Mouse (Mus musculus): Measurements from ENCODE around the gene Tbx18.

The Tbx18 gene

DNA sequence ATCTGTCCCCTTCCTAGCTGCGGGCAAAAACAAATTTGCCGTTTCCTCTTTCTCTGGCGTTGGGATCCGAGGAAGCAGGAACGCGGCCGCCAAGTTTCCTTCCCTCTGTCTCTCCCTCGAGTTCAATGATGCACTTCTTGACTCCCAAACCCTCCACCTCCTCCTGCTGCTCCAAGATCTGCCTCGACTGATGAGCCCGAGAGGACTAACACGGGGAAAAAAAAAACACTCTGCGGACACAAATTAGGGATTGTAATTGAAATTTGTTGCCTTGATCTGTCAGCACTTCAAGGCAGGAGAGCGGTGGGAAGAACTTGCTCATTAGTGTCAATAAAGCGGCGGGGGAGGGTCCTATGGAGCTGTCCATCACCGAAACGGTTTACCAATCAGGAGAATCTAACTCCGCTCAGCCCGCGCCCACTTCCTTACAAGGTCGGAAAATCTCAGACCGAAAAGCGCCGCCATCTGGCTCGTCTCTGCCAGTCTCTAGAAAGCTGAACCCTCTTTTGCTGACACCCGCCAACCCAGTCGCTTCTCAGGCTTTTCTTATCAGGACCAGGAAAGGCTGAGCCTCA, at the start of gene Tbx18:
Tbx18 (minus strand) TSS at position 300 of the 575 bp plus-strand sequence.
- peak; percentile 90 for DNase-seq (ENCODE audit: extremely low spot score, low read depth, low spot score)

DNA sequence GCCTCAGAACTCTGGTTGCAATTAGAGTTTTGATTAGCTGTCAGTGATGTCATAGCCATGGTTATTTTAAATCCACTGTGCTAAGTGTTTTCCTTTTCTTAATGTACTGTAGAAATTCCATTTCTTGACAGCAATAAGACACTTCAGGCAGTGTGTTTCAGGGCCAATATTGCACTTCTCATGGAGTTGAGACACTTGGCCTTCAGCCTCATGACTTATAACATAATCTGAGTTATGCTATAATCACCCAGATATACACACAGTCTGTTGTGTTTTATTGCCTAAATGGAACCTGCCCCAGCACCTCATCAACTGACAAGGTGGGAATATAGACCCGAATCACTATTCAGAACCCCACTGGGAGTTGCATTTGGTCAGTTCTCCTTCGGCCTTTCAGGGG, 42.9 kb upstream of the Tbx18 start:
- DNase-seq (ENCODE audit: extremely low spot score, low read depth, low spot score), result no peak

DNA sequence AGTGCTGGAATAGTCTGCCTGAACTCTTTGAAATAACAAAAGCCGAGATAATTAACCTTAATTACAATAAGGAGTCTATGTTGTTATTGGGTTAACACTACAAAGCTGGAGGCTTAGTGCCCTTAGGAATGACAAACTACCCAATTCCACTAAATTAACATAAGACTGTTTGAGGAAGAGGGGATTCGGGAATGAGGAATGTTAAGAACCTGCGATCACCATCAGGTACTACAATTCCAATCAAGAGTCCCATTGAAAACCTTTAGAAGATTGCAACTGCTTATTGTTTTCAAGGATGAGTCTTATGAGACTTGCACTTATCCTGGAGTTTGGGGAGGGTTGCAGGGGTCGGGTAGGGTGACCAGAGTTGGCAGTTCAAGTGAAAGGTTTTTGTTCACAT, 24.6 kb upstream of the Tbx18 start:
- no peak for DNase-seq (ENCODE audit: extremely low spot score, low read depth, low spot score)

DNA sequence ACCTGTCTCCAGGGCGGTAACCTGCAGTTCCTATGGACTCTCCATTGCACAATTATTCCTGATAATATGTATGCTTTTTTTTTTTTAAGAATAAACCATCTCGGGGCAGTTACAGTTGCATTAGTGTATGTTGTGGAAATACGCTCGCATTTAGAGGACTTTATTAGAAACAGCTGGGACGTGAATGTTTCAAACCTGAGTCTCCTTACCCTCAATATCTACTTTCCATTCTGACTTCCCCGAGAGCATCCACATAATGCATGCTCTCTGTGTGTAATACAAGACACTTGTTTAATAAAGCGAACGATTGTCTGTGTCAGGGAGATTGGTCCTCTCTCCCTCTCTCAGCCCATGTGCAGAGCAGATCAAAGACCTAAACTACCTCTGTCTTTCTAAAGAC, 10.5 kb upstream of the Tbx18 start:
- DNase-seq (ENCODE audit: extremely low spot score, low read depth, low spot score), result no peak

DNA sequence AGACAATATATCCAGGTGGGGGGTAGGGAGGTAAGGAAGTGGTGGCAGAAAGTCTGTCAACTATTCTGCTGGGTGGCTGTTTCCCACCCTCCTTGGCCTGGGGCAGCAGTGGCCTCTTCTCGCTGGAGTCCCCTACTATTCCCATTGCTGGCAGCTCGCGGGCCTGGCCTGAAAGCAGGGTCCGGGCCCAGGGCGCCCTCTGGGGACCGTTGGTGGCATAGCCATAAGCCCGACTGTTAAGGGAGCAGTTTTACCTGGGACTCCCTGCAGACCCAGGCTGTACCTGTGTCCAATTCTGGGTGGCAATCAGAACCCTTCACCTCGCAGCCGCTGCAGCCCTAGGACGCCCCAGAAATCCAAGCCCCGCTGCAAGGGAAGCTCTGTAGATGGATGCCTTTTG, 9.6 kb upstream of the Tbx18 start:
- no peak for DNase-seq (ENCODE audit: extremely low spot score, low read depth, low spot score)

DNA sequence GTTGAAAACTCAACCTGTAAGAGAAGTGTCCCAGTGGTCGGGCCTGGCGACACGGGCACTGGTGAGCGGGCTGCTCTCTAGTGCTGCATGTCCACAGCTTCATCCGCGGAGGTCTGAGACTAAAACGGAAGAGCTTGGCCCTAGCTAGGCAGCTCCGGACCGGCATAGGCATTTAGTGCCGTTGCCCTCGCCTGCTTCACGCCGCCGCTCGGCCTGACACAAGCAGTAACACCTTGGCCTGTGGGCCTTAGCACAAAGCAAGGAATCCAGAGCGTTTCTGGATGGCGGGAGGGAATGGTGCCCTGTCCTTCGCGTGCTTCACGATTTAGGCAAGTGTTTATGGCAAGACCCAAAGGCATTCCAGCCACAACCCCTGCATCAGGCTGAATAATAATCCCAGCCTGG, 9.2 kb upstream of the Tbx18 start:
- no peak for DNase-seq (ENCODE audit: extremely low spot score, low read depth, low spot score)

DNA sequence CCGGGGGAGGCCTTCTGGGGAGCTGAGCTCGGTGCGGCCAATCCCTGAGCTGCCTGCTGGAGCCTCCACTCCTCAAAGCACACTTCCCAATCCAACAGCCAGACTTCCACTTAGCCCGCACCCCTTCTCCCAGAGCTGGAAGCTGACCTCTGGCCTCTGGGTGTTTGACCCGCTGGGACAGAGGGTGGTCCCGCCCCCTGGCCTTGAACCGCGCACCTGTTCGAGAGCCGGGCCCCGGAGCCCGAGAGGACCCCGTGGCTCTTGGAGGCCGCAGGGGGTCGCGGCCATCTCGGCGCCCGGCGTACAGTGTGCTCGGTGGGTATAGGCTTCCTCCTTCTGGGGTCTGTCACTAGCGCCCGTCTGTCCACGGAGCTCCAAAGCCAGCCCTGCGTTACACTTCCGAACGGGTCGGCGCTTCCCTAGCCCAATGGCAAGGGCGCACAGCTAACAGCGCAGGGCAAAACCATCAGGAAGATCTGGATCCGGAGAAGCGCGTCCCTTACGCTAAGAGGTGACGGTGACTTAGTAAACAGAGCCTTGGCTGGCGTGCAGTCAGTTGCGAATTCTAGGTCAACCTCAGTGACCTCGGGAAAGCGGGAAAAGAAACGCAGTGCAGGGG, 8.6 kb upstream of the Tbx18 start:
- DNase-seq (ENCODE audit: extremely low spot score, low read depth, low spot score), result no peak

DNA sequence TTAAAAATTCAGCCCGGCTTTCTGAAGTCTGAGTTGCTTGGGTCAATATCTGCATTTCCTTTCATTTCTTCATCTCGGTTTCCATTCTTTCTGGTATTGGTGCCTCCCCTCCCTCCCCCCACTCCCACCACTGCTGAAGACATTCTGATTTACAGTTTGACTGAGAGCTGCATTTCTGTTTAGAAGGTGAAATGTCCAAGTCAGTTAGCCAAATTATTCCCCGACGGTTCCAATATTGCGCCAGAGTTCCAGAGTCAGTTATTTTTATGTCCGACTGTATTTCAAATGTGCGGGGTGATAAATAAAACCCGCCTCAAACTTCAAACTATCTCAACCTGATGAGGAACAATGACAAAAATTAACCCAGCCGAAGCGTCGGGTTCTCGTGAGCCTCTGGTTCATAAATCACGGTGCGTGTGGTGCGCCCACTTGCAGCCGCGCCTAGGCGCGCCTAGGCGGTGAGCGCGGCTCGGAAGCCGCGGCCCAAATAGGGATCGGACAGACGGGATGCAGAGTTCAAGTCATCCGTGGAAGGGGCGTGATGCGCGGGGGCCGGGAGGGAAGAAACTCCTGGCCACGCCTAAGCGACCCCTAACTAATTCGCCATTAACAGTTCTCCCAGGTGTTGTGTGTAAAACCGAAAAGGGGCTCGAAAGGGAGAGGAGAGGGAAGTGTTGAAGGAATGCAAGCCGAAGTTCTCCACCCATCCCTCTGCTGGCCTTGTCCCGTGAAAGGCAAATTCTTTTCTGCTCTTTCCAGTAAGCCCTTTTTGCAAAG, 7.9 kb upstream of the Tbx18 start:
- DNase-seq (ENCODE audit: extremely low spot score, low read depth, low spot score), result no peak

DNA sequence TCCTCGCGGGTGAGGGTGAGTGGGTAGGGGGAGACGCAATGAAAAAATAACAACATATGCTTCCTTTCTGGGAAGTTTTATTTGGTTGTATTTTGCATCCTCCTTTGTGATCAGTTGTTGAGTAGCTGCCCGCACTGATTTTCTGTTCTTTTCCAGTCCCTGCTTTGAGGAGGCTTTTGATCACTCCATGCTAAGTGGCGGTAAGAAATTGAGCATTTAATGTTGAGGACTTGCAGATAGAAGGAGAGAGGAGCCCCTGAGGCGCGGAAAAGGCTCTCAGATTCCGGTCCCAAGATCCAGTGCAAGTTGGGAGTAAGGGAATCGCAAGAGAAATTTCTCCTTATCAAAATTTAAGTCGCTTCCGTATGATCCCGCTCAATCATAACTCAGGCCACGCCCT, 7.1 kb upstream of the Tbx18 start:
- no peak for DNase-seq (ENCODE audit: extremely low spot score, low read depth, low spot score)

DNA sequence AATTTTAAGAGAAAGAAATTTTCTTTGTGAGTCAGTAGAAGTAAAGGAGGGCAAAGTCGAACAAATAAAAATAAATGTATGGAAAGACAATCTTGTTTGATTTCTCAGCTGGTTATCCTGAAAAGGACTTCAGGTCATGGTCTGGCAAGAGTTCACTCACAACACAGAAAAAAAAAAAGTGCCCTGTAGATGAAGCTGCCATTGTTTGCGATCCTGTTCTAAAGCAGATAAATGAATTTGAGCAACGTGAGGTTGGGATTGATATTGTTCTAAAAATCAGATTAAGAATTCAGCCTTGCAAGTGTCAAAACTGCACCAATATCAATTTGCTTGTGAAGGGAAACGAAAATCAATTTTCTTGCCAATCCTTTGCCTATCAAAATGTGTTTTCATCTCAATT, 6.2 kb upstream of the Tbx18 start:
- DNase-seq (ENCODE audit: extremely low spot score, low read depth, low spot score), result no peak

DNA sequence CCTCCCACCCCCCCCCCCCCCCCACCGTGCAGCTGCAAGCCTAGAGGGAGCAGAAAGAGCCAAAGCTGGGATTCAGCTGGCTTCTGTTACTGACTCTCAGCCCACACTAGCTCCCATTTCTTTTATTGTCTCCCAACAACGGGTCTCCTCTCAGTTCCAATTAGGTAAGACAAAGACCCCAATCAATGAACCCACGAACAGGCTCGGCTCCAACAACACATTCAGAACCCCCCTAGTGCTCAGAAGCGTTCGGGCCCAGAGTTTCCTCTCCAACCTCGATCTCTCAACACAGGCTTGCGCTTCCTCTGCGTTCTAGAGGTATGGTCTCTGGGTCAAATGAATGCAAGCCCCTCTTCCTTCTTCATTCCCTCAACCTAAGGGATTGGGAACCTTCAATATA, 4.0 kb upstream of the Tbx18 start:
- DNase-seq (ENCODE audit: extremely low spot score, low read depth, low spot score), result no peak

DNA sequence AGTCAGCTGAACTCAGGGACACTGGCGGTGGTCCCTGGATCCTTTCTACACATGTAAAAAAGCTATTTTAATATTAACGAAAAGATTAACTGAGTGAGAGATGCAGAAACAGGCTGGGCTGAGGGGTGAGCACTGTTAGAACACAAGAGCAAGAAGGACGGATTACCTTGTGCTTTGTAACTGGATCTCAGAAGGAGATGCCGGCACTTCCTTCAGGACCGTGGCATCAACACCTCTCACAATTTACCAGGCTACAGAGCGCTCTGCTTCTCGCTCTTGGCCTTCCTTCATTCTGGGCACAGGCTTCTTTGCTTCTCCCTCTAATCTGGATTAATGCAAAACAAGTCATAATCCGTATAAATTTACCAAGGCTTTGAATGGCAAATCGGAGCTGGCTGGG, 3.6 kb upstream of the Tbx18 start:
- DNase-seq (ENCODE audit: extremely low spot score, low read depth, low spot score), result no peak

DNA sequence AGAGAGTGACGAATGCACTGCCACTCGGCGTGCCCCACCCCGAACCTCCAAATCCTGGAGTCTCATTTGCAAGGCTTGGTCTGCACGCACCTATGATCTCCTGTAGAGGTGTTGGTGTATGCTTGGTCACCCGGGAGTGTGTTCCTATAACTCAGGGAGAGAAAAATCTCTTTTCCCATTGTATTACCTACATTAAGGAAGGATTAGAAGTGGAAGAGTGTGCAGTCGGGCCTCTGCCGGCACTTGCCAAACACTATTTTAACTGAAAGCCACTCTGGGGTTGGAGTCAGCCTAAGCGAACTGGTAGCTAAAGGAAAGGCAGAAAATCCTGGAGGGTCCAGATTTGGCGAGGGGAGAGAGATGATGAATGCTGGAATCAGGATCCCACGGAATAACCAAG, 2.7 kb upstream of the Tbx18 start:
- DNase-seq (ENCODE audit: extremely low spot score, low read depth, low spot score), result no peak

DNA sequence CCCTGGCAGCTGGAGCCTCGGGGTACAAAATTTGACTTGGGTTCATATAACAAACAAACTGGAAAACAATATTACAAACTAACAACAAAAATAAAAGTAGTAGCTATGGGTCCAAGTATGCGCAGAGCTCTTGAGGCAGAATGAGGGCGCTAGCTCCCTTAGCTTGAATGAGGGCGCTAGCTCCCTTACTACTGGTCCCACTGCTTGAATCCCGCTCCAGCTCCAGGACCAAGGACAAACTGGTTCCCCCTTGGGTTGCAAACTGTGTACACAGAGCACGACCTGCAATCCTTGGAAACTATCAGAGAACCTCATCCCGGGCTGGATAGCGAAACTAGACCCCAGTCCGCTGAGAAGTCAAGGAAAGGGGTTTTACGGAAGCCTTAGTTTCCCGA, 2.2 kb upstream of the Tbx18 start:
- DNase-seq (ENCODE audit: extremely low spot score, low read depth, low spot score), result no peak

DNA sequence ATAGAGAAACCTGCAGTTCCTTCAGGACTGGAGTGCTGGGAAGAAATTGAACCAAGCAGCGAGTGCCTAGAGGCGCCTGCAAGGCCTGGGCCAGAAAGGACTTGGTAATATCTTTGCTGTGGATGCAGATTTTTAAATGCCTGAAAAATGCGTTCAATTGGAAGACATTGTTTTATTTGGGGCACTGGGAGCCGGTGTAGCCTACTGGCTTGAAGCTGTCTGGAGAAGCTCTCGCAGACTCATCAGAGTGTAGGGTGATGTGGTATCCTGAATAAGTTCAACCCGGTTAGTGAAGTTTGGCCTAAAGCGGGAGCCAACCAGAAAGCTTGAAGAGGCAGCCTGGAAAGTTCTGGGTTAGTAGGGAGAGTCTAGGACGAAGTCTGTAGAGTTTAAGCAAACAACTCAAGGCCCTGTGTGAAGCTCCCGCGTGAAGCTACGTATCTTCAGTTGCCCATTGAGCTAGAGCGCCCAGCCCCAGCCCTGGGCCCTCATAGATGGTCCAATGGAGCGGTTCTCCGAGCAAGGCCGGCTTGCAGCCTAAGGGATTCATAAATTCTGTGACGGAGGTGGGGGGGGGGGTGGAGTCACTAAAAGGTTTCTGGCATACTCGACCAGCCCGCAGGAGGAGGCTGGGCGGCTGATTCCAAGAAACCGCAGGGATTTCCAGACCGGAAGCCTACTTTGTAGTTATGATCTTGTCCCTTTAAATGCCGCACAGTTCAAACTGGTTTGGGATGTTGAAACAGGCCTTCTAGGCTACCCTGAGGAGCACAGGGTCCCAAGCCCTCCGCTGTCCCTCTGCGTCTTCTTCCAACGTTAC, 1.6 kb upstream of the Tbx18 start:
- DNase-seq (ENCODE audit: extremely low spot score, low read depth, low spot score), result no peak

DNA sequence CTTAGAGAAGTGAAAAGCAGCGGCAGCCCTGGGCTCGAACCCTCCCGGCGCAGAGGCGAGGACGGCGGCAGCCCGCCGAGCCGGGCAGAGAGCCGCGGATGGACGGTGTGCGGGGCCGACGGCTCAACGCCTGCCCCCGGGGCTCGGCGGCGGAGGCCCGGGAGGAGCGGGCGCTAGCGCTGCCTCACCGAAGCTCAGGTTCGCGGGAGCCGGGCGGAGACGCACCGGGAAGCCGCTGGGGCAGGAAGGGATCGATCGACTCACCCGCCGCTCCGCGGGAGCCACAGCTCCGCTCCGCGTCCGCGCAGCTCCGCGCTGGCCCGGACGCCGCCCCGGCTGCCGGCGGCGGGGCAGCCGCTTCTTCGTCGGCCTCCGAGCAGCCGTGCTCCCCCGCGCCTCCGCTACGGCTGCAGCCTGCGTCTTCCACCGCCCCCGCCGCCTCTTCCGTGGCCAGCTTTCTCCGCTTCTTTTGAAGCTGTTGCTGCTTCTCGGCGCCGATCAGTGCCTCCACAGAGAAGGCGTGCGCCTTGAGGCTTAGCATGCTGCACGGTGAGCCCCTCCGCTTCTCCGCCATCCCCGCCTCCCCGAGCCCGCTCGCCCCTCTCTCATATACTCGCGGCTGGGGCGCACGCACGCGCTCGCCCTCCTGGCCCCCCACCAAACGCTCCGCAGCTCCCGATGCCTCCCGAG, 644 bp downstream of the Tbx18 start:
- DNase-seq (ENCODE audit: extremely low spot score, low read depth, low spot score), result no peak

DNA sequence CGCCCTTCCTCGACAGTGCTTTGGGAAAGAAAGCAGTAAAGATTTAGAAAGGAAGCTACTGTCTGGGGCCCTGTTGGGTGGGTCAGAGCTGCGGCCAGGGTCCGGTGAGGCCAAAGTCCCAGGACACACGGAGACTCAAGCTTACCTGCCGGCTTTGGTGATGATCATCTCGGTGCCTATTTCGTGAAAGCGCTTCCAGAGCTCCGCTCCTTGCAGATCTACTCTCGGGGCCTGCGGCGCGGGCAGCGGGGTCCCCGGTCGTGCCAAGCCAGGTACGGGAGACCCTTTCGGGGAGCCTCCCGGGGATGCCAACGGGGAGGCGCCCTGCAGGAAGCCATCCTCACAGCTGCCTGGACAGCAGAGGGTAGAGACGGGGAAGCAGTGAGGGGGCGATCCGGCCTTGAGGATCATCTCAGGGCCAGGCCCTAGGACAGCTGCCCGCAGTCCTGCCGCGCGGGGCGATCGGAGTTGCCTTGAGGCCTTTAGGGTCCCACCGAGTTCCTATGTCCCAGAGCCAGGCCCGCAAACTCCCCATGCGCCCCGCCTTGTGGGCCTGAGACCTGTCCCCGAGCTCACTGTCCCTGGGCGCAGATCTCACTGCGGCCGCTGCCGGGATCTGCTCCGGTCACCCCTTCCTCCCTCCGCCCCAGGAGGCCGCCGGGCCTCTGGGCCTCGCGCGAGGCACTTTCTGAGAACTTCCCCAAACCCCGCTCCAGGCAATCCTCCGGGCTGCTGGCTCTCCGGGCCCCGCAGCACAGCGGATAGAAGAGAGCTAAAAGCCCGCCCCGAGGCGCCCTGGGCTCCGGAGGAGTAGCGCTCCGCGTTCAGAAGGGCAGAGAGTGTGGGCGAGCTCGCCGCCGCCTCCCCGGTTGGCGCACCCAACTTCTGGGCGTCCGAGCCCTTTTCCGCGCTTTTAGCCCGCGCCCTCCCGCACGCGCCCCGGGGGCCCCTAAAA, 1.5 kb downstream of the Tbx18 start:
- DNase-seq (ENCODE audit: extremely low spot score, low read depth, low spot score), result no peak

DNA sequence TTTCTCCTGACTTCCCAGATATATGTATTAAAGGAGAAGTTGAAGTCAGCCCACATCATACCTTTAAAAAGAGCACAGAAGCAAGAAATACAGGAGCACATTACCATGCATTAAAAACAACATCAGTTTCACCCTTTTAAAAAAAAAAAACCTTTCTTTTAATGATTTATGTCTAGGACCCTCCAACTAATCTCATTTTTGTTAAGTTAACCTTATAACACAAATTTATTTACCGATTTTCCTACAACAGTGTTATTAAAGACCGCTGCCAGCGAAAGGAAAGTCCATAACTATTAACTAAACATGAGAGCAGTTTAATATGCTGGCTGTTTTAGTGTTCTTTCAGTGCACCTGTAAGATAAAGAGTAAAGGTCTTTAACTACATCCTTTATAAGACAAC, 3.0 kb downstream of the Tbx18 start:
- DNase-seq (ENCODE audit: extremely low spot score, low read depth, low spot score), result no peak

DNA sequence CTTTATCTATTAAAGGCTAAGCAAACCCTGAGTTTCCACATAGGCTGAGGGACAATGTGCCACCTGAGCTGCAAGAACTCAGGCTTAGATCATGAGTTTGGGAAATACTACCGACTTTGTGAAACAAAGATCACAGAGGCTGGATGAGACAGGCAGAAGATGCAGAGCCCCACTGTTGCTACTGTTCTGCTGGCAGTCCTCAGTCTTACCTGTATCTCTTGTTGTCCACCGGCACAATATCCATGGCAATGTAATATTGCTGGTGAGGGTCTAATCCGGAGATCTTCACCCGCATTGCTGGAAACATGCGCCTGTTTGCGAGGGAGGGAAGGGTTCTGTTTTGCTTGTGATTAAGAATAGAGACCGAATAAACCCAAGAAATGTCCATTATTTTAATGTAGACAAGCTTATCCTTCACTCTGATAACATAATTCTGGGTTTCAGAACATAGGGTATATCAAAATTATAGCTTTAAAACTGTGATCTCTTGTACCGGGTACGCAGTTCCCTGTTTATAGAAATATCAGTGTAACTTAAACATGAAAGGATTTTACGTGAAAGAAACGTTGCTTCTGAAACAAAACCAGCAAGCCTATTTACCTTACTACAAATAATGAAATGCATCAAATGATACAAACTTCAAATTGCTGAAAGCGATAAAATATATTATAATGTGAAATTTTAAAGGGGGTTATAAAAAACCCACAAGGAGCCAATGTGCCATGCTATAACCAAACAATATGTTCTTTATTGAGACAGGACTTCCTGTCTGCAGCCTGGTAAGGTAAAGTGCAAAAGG, 3.7 kb downstream of the Tbx18 start:
- no peak for DNase-seq (ENCODE audit: extremely low spot score, low read depth, low spot score)
